Mouse (Mus musculus): ENCODE measurements around the gene Uba1. TPM values are rescaled to one million over a fixed set of nuclear protein-coding genes. Genes with fewer than 3 reads are reported as not detected.

Uba1 gene
- 394 and 406 TPM in 2 replicates for polyA plus RNA-seq (2015; fragmentation: Nextera tagmentation; extraction: Ambion mirVana)

- Histone ChIP-seq H3K4me1 (replicated peaks) (0 out of 2 replicates have a peak, but pooled peaks cover 5% of the 10 kb centered on the region), H3K36me3 (no peaks in the 10 kb centered on the region), H3K27me3 (no peaks in the 10 kb centered on the region), H3K4me3 (peak within 1 kb of the TSS; percentile 45), H3K27ac (no peak within 1 kb of the TSS), H3K9me3 (no peaks in the 10 kb centered on the region), H3K4me2 (peak within 1 kb of the TSS; percentile 65), H3K9ac (peak within 1 kb of the TSS; percentile 60)
- whole genome bisulfite sequencing, result 17% methylated on average over 27 of the region's 27 CpGs
- peak; percentile 87 for ATAC-seq (ENCODE audit: low FRiP score)
These were observed at the start of gene Uba1 for GRCm38 (mm10) chrX:20658026-20658652. Gene Uba1, plus strand, starts transcription at chrX:20658326.

DNA sequence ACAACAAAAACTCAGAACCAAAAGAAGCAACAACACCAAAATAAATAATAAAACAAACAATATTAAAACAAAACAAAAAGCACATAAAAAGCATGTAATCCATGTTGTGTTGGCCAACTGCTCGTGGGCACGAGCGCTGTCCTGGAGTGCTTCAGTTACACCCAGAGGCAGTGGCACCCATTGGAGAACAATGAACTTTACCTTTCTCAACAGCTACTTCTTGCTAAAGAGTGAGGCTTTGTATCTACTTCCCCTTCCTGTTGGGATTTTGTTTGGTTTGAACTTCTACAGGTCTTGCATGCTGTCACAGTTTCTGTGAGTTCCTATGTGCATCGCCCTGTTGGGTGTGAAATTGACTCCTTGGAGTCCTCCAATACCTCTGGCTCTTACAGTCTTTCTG, 49.6 kb upstream of the Uba1 start:
- Histone ChIP-seq H3K9me3 (no peaks in the 10 kb centered on the region), H3K4me3 (no peak overlapping the region), H3K27ac (no peak overlapping the region), H3K9ac (no peak overlapping the region), H3K27me3 (no peaks in the 10 kb centered on the region), H3K4me1 (replicated peaks) (no peaks in the 10 kb centered on the region), H3K4me2 (no peak overlapping the region), H3K36me3 (no peaks in the 10 kb centered on the region)
- ATAC-seq (ENCODE audit: low FRiP score), result no peak
- 84% methylated on average over 4 of the region's 4 CpGs for WGBS

- WGBS, result 18% methylated on average over 17 of the region's 17 CpGs
- Histone ChIP-seq H3K9ac (peak overlapping the region; percentile 71), H3K4me3 (peak overlapping the region; percentile 53), H3K9me3 (no peaks in the 10 kb centered on the region), H3K36me3 (peaks cover 3% of the 10 kb centered on the region; the same call in 1 of the 2 replicates), H3K27ac (peak overlapping the region; percentile 91), H3K27me3 (no peaks in the 10 kb centered on the region), H3K4me1 (replicated peaks) (peaks cover 25% of the 10 kb centered on the region), H3K4me2 (peak overlapping the region; percentile 54)
- ATAC-seq (ENCODE audit: low FRiP score), result no peak; the same call in 1 of the 2 replicates
These were observed 41.3 kb upstream of the Uba1 start for GRCm38 (mm10) chrX:20616861-20617175.

GRCm38 (mm10) chrX:20617176-20617902, 40.8 kb upstream of the Uba1 start, which contains the start of the genes Rbm10 and Ndufb11:
Gene Rbm10, plus strand, starts transcription at chrX:20617503.
Gene Ndufb11, minus strand, starts transcription at chrX:20617619.
- H3K27ac ChIP-seq, result peak within 1 kb of the TSS; percentile 91
- peak within 1 kb of the TSS; percentile 65 for H3K4me2 ChIP-seq
- H3K27me3 ChIP-seq, result no peaks in the 10 kb centered on the region
- H3K9ac ChIP-seq, result peak within 1 kb of the TSS; percentile 74
- H3K36me3 ChIP-seq, result peaks cover 3% of the 10 kb centered on the region; the same call in 1 of the 2 replicates
- H3K4me1 ChIP-seq (replicated peaks), result peaks cover 25% of the 10 kb centered on the region
- H3K4me3 ChIP-seq, result peak within 1 kb of the TSS; percentile 53
- no peaks in the 10 kb centered on the region for H3K9me3 ChIP-seq
- WGBS, result 17% methylated on average over 46 of the region's 49 CpGs
- ATAC-seq (ENCODE audit: low FRiP score), result peak; percentile 98

- Histone ChIP-seq H3K27ac (peak overlapping the region; percentile 91), H3K9ac (peak overlapping the region; percentile 74), H3K4me3 (peak overlapping the region; percentile 53), H3K36me3 (peaks cover 9% of the 10 kb centered on the region), H3K4me1 (replicated peaks) (peaks cover 25% of the 10 kb centered on the region), H3K4me2 (peak overlapping the region; percentile 65), H3K27me3 (no peaks in the 10 kb centered on the region), H3K9me3 (no peaks in the 10 kb centered on the region)
- WGBS, result 17% methylated on average over 31 of the region's 31 CpGs
- ATAC-seq (ENCODE audit: low FRiP score), result peak; percentile 74
These were observed 40.2 kb upstream of the Uba1 start for GRCm38 (mm10) chrX:20617903-20618399.

- no peak for ATAC-seq (ENCODE audit: low FRiP score)
- H3K27me3 ChIP-seq, result no peaks in the 10 kb centered on the region
- H3K4me1 ChIP-seq (replicated peaks), result no peaks in the 10 kb centered on the region
- H3K27ac ChIP-seq, result no peak overlapping the region
- no peak overlapping the region for H3K4me2 ChIP-seq
- no peak overlapping the region for H3K4me3 ChIP-seq
- no peak overlapping the region for H3K9ac ChIP-seq
- peaks cover 71% of the 10 kb centered on the region for H3K36me3 ChIP-seq
- H3K9me3 ChIP-seq, result no peaks in the 10 kb centered on the region
- 96% methylated on average over 2 of the region's 2 CpGs for WGBS
These were observed 20.0 kb upstream of the Uba1 start for GRCm38 (mm10) chrX:20638141-20638540.

GRCm38 (mm10) chrX:20644780-20645179, 13.3 kb upstream of the Uba1 start:
- 81% methylated on average over 5 of the region's 5 CpGs for WGBS
- Histone ChIP-seq H3K27ac (no peak overlapping the region), H3K9ac (no peak overlapping the region), H3K4me2 (no peak overlapping the region), H3K27me3 (no peaks in the 10 kb centered on the region), H3K4me3 (no peak overlapping the region), H3K4me1 (replicated peaks) (no peaks in the 10 kb centered on the region), H3K36me3 (peaks cover 87% of the 10 kb centered on the region), H3K9me3 (no peaks in the 10 kb centered on the region)
- no peak for ATAC-seq (ENCODE audit: low FRiP score)

DNA sequence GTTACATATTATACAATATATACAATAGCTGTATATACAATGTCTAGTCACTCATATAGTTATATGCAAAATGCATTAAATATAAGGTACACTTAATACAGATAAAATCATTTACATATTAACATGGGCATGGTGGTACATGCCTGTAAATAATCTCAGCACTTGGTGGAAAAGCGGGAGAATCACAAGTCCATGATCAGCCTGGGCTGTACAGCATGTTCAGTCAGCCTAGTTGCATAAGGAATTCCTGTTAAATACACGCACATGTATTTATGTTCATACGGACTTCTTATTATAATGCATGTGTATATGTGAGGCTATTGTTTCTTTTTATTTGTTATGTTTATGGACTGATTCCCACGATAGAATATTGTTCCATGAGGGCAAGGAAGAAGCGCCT, 533 bp upstream of the Uba1 start:
- no peak for ATAC-seq (ENCODE audit: low FRiP score)
- Histone ChIP-seq H3K27me3 (no peaks in the 10 kb centered on the region), H3K9ac (no peak overlapping the region), H3K9me3 (no peaks in the 10 kb centered on the region), H3K36me3 (no peaks in the 10 kb centered on the region), H3K4me2 (peak overlapping the region; percentile 65), H3K27ac (no peak overlapping the region), H3K4me1 (replicated peaks) (0 out of 2 replicates have a peak, but pooled peaks cover 5% of the 10 kb centered on the region), H3K4me3 (peak overlapping the region; percentile 45)
- 39% methylated on average over 5 of the region's 5 CpGs for WGBS

DNA sequence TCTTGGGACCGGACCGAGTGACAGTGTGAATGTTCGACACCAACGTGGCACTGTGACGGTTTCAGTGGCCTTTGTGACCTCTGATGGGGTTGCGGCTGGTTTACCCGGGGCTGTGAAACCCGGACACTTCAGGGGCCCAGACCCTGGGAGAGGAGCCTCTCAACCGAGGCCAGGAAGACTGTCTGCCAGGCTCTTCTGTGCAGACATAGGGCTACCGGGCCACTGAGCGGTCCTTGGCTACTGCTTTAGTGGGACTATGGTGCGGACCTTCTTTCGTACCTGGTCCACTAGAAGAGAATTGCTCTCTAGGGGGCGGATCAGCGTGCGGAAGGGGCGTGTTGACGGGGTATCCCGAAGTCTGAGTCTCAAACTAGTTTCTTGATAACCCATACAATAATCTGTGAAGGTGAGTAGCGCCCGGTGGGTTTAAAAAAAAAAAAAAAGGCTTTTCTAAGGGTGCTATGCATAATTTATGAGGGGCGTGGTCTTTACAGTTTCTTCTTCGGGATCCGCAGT, 823 bp downstream of the Uba1 start:
- 14% methylated on average over 24 of the region's 24 CpGs for WGBS
- Histone ChIP-seq H3K4me2 (peak overlapping the region; percentile 65), H3K4me3 (peak overlapping the region; percentile 45), H3K9me3 (no peaks in the 10 kb centered on the region), H3K4me1 (replicated peaks) (0 out of 2 replicates have a peak, but pooled peaks cover 5% of the 10 kb centered on the region), H3K27me3 (no peaks in the 10 kb centered on the region), H3K9ac (peak overlapping the region; percentile 60), H3K27ac (no peak overlapping the region), H3K36me3 (no peaks in the 10 kb centered on the region)
- ATAC-seq (ENCODE audit: low FRiP score), result no peak

GRCm38 (mm10) chrX:20662317-20662715, 4.2 kb downstream of the Uba1 start:
- no peak overlapping the region for H3K9ac ChIP-seq
- H3K27ac ChIP-seq, result peak overlapping the region; percentile 93
- H3K36me3 ChIP-seq, result peaks cover 8% of the 10 kb centered on the region
- ATAC-seq (ENCODE audit: low FRiP score), result peak; percentile 62
- H3K4me3 ChIP-seq, result peak overlapping the region; percentile 60
- H3K4me2 ChIP-seq, result peak overlapping the region; percentile 30; the same call in 1 of the 2 replicates
- peaks cover 32% of the 10 kb centered on the region for H3K4me1 ChIP-seq (replicated peaks)
- 17% methylated on average over 5 of the region's 5 CpGs for WGBS
- H3K27me3 ChIP-seq, result no peaks in the 10 kb centered on the region
- no peaks in the 10 kb centered on the region for H3K9me3 ChIP-seq

DNA sequence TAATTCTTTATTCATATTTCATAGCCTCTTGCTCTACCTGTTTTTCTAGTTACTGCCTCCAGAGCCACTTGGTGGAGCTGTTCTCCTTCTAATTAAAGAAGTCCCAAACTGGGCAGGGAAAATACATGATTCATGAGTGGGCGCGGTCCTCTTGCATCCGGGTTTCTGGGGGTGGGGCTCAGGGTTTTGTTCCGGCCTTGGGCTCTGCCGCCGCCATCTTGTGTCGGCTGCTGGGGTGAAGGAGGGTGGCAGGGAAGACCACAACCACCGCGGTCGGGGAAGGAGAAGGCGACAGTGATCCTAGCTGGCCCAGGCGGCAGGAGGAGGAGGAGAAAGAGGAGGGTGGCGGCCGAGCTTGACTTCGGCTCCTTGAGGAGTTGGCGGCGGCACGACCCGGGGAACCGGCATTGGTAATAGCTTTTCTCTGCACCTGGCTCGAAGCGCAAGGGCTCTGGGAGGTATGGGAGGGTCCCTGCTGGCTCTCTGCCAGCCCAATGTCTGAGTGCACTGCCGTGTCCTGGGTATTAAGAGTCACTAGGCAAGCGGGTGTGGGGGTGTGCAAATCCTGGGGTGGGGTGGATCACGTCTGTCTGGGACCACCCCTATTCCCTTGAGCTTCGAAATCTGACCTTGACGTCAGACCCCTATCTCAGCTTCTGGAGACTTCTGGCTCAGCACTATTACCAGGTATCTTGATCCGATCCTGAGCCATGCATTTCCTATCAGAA, 4.8 kb downstream of the Uba1 start:
- H3K27me3 ChIP-seq, result no peaks in the 10 kb centered on the region
- H3K9me3 ChIP-seq, result no peaks in the 10 kb centered on the region
- peaks cover 34% of the 10 kb centered on the region for H3K4me1 ChIP-seq (replicated peaks)
- peak overlapping the region; percentile 60 for H3K4me3 ChIP-seq
- peak; percentile 88 for ATAC-seq (ENCODE audit: low FRiP score)
- H3K9ac ChIP-seq, result peak overlapping the region; percentile 85
- H3K27ac ChIP-seq, result peak overlapping the region; percentile 93
- 21% methylated on average over 22 of the region's 28 CpGs for WGBS
- peak overlapping the region; percentile 62 for H3K4me2 ChIP-seq
- H3K36me3 ChIP-seq, result peaks cover 13% of the 10 kb centered on the region

- Histone ChIP-seq H3K4me3 (peak overlapping the region; percentile 60), H3K27me3 (no peaks in the 10 kb centered on the region), H3K27ac (peak overlapping the region; percentile 93), H3K4me2 (peak overlapping the region; percentile 62), H3K9me3 (no peaks in the 10 kb centered on the region), H3K36me3 (peaks cover 18% of the 10 kb centered on the region), H3K9ac (peak overlapping the region; percentile 85), H3K4me1 (replicated peaks) (peaks cover 34% of the 10 kb centered on the region)
- WGBS, result 14% methylated on average over 9 of the region's 9 CpGs
- ATAC-seq (ENCODE audit: low FRiP score), result no peak
These were observed 5.3 kb downstream of the Uba1 start for GRCm38 (mm10) chrX:20663444-20663790.

Measured in hindbrain, embryonic 13.5 days (tissue).